Mouse (Mus musculus): ENCODE measurements around the gene Tmed4. TPM values are rescaled to one million over a fixed set of nuclear protein-coding genes. Genes with fewer than 3 reads are reported as not detected.
"Not testable (repeated sequence)": the region's sequence is repeated elsewhere in the genome, so short reads cannot be mapped to it uniquely, and the experiment has no call there.

Tmed4 gene
- polyA plus RNA-seq, 1 experiment, result 55.0 TPM

- no peak overlapping the region for H3K27ac ChIP-seq (ENCODE audit: insufficient read depth, low read depth, low read length)
- TF ChIP-seq CTCF (IDR thresholded peaks at IDR 0.05; ENCODE audit: low read depth, low read length) (no peak), POLR2A (IDR thresholded peaks at IDR 0.05; ENCODE audit: borderline replicate concordance, low read depth, low read length) (no peak)
- peaks cover 9% of the 10 kb centered on the region for H3K4me1 ChIP-seq (ENCODE audit: control insufficient read depth, insufficient read depth, low read length)
- H3K4me3 ChIP-seq (ENCODE audit: insufficient read depth, low read length), result no peak overlapping the region
Observed at GRCm38 (mm10) chr11:6276466-6276865, 1.8 kb upstream of the Tmed4 start.

- Histone ChIP-seq H3K27ac (ENCODE audit: insufficient read depth, low read depth, low read length) (0 out of 2 replicates have a peak overlapping the region, but pooled peaks have one; percentile 17), H3K4me1 (ENCODE audit: control insufficient read depth, insufficient read depth, low read length) (peaks cover 9% of the 10 kb centered on the region), H3K4me3 (ENCODE audit: insufficient read depth, low read length) (0 out of 2 replicates have a peak overlapping the region, but pooled peaks have one; percentile 10)
- TF ChIP-seq POLR2A (IDR thresholded peaks at IDR 0.05; ENCODE audit: borderline replicate concordance, low read depth, low read length) (no peak), CTCF (IDR thresholded peaks at IDR 0.05; ENCODE audit: low read depth, low read length) (no peak)
Observed at GRCm38 (mm10) chr11:6275094-6275484, 419 bp upstream of the Tmed4 start.

- TF ChIP-seq CTCF (IDR thresholded peaks at IDR 0.05; ENCODE audit: low read depth, low read length) (no peak), POLR2A (IDR thresholded peaks at IDR 0.05; ENCODE audit: borderline replicate concordance, low read depth, low read length) (no peak)
- H3K4me3 ChIP-seq (ENCODE audit: insufficient read depth, low read length), result peak overlapping the region; percentile 65
- peaks cover 11% of the 10 kb centered on the region for H3K4me1 ChIP-seq (ENCODE audit: control insufficient read depth, insufficient read depth, low read length)
- H3K27ac ChIP-seq (ENCODE audit: insufficient read depth, low read depth, low read length), result no peak overlapping the region
Observed at GRCm38 (mm10) chr11:6273607-6274006, 1.1 kb downstream of the Tmed4 start.

- TF ChIP-seq POLR2A (IDR thresholded peaks at IDR 0.05; ENCODE audit: borderline replicate concordance, low read depth, low read length), result 0 out of 2 replicates have a peak, but pooled peaks have one; percentile 13
- no peak for TF ChIP-seq CTCF (IDR thresholded peaks at IDR 0.05; ENCODE audit: low read depth, low read length)
- H3K27ac ChIP-seq (ENCODE audit: insufficient read depth, low read depth, low read length), result peak within 1 kb of the TSS; percentile 85
Observed at GRCm38 (mm10) chr11:6267320-6268254, 7.1 kb downstream of the Tmed4 start, which contains the start of gene Ddx56. Gene Ddx56, minus strand, starts transcription at chr11:6267772.

GRCm38 (mm10) chr11:6266621-6267020, 8.0 kb downstream of the Tmed4 start:
- H3K4me1 ChIP-seq (ENCODE audit: control insufficient read depth, insufficient read depth, low read length), result peaks cover 12% of the 10 kb centered on the region; the same call in 1 of the 2 replicates
- peak overlapping the region; percentile 87 for H3K4me3 ChIP-seq (ENCODE audit: insufficient read depth, low read length)
- TF ChIP-seq CTCF (IDR thresholded peaks at IDR 0.05; ENCODE audit: low read depth, low read length) (no peak), POLR2A (IDR thresholded peaks at IDR 0.05; ENCODE audit: borderline replicate concordance, low read depth, low read length) (no peak)
- H3K27ac ChIP-seq (ENCODE audit: insufficient read depth, low read depth, low read length), result no peak overlapping the region

More at GRCm38 (mm10) chr11:6267320-6268254, 7.1 kb downstream of the Tmed4 start, which contains the start of gene Ddx56:
- Histone ChIP-seq H3K4me3 (ENCODE audit: insufficient read depth, low read length) (peak within 1 kb of the TSS; percentile 87), H3K4me1 (ENCODE audit: control insufficient read depth, insufficient read depth, low read length) (peaks cover 12% of the 10 kb centered on the region; the same call in 1 of the 2 replicates)

GRCm38 (mm10) chr11:6261434-6262082, 13.1 kb downstream of the Tmed4 start:
- H3K4me1 ChIP-seq (ENCODE audit: control insufficient read depth, insufficient read depth, low read length), result peaks cover 10% of the 10 kb centered on the region; the same call in 1 of the 2 replicates
- no peak overlapping the region for H3K4me3 ChIP-seq (ENCODE audit: insufficient read depth, low read length)
- no peak overlapping the region for H3K27ac ChIP-seq (ENCODE audit: insufficient read depth, low read depth, low read length)
- TF ChIP-seq CTCF (IDR thresholded peaks at IDR 0.05; ENCODE audit: low read depth, low read length) (peak; percentile 96), POLR2A (IDR thresholded peaks at IDR 0.05; ENCODE audit: borderline replicate concordance, low read depth, low read length) (no peak)

GRCm38 (mm10) chr11:6259413-6259812, 15.3 kb downstream of the Tmed4 start:
- Histone ChIP-seq H3K27ac (ENCODE audit: insufficient read depth, low read depth, low read length) (no peak overlapping the region), H3K4me1 (ENCODE audit: control insufficient read depth, insufficient read depth, low read length) (no peaks in the 10 kb centered on the region), H3K4me3 (ENCODE audit: insufficient read depth, low read length) (no peak overlapping the region)
- TF ChIP-seq CTCF (IDR thresholded peaks at IDR 0.05; ENCODE audit: low read depth, low read length), result no peak
- TF ChIP-seq POLR2A (IDR thresholded peaks at IDR 0.05; ENCODE audit: borderline replicate concordance, low read depth, low read length), result no peak

- H3K4me3 ChIP-seq (ENCODE audit: insufficient read depth, low read length), result no peak overlapping the region
- no peak for TF ChIP-seq POLR2A (IDR thresholded peaks at IDR 0.05; ENCODE audit: borderline replicate concordance, low read depth, low read length)
- no peak for TF ChIP-seq CTCF (IDR thresholded peaks at IDR 0.05; ENCODE audit: low read depth, low read length)
- H3K4me1 ChIP-seq (ENCODE audit: control insufficient read depth, insufficient read depth, low read length), result no peaks in the 10 kb centered on the region
- H3K27ac ChIP-seq (ENCODE audit: insufficient read depth, low read depth, low read length), result no peak overlapping the region
Observed at GRCm38 (mm10) chr11:6256490-6257072, 18.1 kb downstream of the Tmed4 start.

GRCm38 (mm10) chr11:6254602-6255001, 20.1 kb downstream of the Tmed4 start:
- not testable (repeated sequence) for H3K27ac ChIP-seq (ENCODE audit: insufficient read depth, low read depth, low read length); H3K4me1 ChIP-seq (ENCODE audit: control insufficient read depth, insufficient read depth, low read length); H3K4me3 ChIP-seq (ENCODE audit: insufficient read depth, low read length)

Data from bone marrow macrophage, adult 2 months (primary cell).